ENCODE assay signal across 8 mouse cellular contexts in the genomic region with DNA sequence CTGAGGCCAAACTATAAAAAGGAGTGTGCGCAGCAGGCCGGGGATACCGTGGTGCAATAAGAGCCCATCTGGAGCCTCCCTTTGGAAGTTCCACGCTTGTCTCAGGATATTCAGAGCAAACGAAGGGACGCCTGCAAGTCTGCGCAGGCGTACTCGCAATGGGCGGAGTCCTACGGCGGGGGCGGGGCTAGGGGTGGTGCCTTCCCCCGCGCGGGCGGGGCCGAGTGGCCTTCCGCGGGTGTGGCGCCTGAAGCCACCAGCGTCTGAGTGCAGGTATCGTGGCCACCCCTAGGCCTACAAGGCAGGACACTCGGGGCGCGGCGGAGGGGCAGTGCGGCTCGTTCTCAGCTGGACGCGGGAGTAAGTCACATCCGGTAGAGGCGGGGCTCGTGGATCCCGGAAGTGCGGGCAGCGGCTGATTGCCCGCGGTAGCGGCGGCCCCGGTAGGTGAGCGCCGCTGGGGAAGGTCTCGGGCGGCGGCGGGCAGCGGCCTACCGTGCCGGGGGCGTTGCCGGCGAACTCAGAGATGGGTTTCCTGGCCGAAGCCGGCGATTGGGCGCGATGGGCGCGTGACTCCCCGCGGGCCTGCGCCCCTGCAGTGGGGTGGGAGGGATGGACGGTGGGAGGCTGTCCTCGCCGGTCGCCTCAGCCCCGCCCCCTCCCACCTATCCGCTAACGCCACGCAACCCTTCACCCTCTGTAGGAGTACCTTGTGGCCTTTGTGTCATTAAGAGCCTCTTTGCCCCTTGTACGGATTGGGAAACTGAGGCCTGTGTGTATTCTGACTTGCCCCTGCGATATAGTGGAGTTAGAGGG. TPM values are rescaled to one million over a fixed set of nuclear protein-coding genes. Genes with fewer than 3 reads are reported as not detected.
A peak's percentile ranks its signal among the peaks of the same experiment; 100 is the strongest.
DNase-seq lines count a peak whose midpoint lies in the region; ATAC-seq and TF ChIP-seq lines count a peak whose summit lies in the region.

A gene (plus strand): TSS at position 199 of the 816 bp plus-strand sequence.

- H3K27me3 ChIP-seq in hindbrain, postnatal 0 days (ENCODE audit: insufficient read depth, low read length), result no peaks in the 10 kb centered on the region

- peak; percentile 67 for DNase-seq in WW6 (ENCODE audit: low read depth, low spot score)
- DNase-seq in cerebellum, postnatal 4 days (ENCODE audit: low spot score in 2 of 2), result peak; percentile 86 to 97
- peak; percentile 94 for DNase-seq in gastrocnemius, adult 2 months
- DNase-seq in hindbrain, postnatal 0 days (ENCODE audit: low spot score), result peak; percentile 95
- DNase-seq in left cerebral cortex, adult 2 months (ENCODE audit: extremely low spot score in 1 of 2, low spot score in 2 of 2), result peak; percentile 92 to 95
- DNase-seq in right cerebral cortex, adult 2 months (ENCODE audit: low spot score in 2 of 2), result peak; percentile 92 to 94
- peak; percentile 95 for DNase-seq in urinary bladder, postnatal 14 days (ENCODE audit: low spot score)

- H3K4me3 ChIP-seq in gastrocnemius, adult 2 months, result peak within 1 kb of the TSS; percentile 79
- peak within 1 kb of the TSS; percentile 83 for H3K4me3 ChIP-seq in hindbrain, postnatal 0 days (ENCODE audit: low read length)
- peak within 1 kb of the TSS; percentile 75 for H3K4me3 ChIP-seq in left cerebral cortex, adult 2 months

- peak; percentile 4; the same call in 1 of the 2 replicates for TF ChIP-seq CTCF in gastrocnemius, adult 2 months (IDR thresholded peaks at IDR 0.05)
- TF ChIP-seq CTCF in hindbrain, postnatal 0 days (IDR thresholded peaks at IDR 0.05; ENCODE audit: low read depth), result peak; percentile 29
- peak; percentile 4; the same call in 1 of the 2 replicates for TF ChIP-seq CTCF in left cerebral cortex, adult 2 months (IDR thresholded peaks at IDR 0.05)

- ATAC-seq in hindbrain, postnatal 0 days, result peak; percentile 92
- peak; percentile 94 for ATAC-seq in megakaryocyte, adult 5-6 weeks (ENCODE audit: poor library complexity, severe bottlenecking)

- 1% methylated on average over 66 of the region's 74 CpGs for WGBS in hindbrain, postnatal 0 days

- peak within 1 kb of the TSS; percentile 89 for H3K9ac ChIP-seq in hindbrain, postnatal 0 days (replicated peaks; ENCODE audit: low read length)

- intact Hi-C loops in gastrocnemius, adult 2 months (cut with DNase I), result no loop called here
- intact Hi-C loops in left cerebral cortex, adult 2 months (cut with DNase I), result no loop called here

- H3K9me3 ChIP-seq in hindbrain, postnatal 0 days (ENCODE audit: low read length), result no peaks in the 10 kb centered on the region

- H3K4me2 ChIP-seq in hindbrain, postnatal 0 days (ENCODE audit: low read depth, low read length), result peak within 1 kb of the TSS; percentile 85

- H3K4me1 ChIP-seq in hindbrain, postnatal 0 days (ENCODE audit: insufficient read depth, low read length), result peaks cover 22% of the 10 kb centered on the region

- no peaks in the 10 kb centered on the region for H3K36me3 ChIP-seq in hindbrain, postnatal 0 days (ENCODE audit: insufficient read depth, low read length)

- peak within 1 kb of the TSS; percentile 98 for H3K27ac ChIP-seq in gastrocnemius, adult 2 months
- H3K27ac ChIP-seq in hindbrain, postnatal 0 days, result peak within 1 kb of the TSS; percentile 98
- H3K27ac ChIP-seq in left cerebral cortex, adult 2 months, result peak within 1 kb of the TSS; percentile 97

RNA-seq across cellular contexts. Expression of the gene that starts here (rescaled TPM):
- total RNA-seq in gastrocnemius, adult 2 months (2021), result 10 to 100 TPM; 20.7 to 26.3 TPM
- 29.8 and 30.7 TPM in 2 replicates for total RNA-seq in hindbrain, postnatal 0 days (2014; rRNA removed)
- 25.8 and 27.2 TPM in 2 replicates for polyA plus RNA-seq in hindbrain, postnatal 0 days (2015; fragmentation: Nextera tagmentation; extraction: Ambion mirVana)
- 10 to 100 TPM; 21.6 to 24.4 TPM for total RNA-seq in left cerebral cortex, adult 2 months (2021)
- total RNA-seq in megakaryocyte, adult 5-6 weeks (2015), result 21.9 and 22.5 TPM in 2 replicates
- total RNA-seq in megakaryocyte, adult 5-6 weeks (2017), result 15.2 and 17.8 TPM in 2 replicates

Comparison
In these comparisons a context has a peak if more than half of its experiments do, and no peak if none do; other contexts are left out.
1. Peak in every context shown above with its lines: DNase-seq, ATAC-seq, H3K4me3 ChIP-seq and H3K27ac ChIP-seq.